Mouse (Mus musculus): ENCODE results near the gene Gabpb2.
A peak's percentile ranks its signal among the peaks of the same experiment; 100 is the strongest.

Gabpb2 gene

DNA sequence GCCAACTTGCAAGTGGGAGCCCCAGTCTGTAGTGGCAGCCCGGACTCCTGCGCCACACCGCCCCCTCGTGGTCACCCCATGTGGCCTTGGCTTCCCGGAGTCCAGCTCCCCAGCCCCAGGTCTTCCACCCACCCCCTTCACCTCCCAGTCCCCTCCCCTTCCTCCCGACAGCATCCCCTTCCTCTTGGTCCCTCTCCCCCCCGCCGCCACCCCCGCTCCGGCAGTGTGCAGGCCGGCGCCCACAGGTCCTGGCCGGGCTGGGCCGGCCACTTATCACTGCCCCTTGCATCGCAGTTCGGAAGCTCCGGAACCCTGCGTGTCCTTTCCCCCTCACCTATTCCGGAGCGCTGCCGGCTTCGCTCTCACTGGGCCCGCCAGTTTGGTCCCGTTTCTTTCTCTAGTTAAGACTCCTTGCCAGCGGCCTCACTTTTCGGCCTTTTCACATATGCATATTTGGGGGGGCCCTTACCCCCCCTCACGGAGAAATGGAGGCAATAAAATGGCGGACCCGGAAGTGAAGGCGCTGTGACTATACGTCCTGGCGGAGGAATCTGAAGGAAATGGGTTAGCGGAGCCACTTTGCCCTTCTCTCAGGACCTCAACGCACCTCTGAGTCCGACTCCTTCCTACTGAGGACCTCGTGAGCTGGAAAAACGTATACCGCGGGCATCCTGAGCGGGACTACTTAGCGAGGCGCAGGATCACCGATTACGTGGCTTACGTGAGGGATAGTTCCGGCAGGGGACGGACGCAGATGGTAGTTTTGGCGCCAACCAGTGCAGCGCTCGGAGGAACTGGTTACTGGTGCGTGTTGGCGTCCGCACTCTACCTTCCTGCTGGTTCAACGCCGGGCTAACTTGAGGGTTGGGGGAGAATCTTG is at the start of gene Gabpb2:
Gene Gabpb2 (minus strand): TSS at position 662 of the 880 bp plus-strand sequence.
- DNase-seq = peak; percentile 93

DNA sequence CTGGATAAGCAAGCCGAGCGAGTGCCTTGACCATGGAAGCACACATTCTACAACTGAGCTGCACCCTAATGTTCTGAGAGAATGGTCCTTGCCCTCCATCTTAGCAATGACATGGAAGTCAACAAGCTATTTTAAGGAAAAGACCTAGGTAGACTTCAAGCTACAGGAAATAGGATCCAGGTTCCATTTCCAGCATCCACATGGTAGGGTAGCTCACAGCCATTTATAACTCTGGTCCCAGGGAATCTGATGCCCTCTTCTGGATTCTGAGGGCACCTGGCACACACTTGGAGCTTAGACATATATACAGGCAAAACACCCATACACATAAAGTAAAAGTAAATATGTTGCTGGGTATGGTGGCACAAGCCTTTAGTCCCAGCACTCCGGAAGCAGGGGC is 48.3 kb upstream of the Gabpb2 start:
- DNase-seq = no peak

DNA sequence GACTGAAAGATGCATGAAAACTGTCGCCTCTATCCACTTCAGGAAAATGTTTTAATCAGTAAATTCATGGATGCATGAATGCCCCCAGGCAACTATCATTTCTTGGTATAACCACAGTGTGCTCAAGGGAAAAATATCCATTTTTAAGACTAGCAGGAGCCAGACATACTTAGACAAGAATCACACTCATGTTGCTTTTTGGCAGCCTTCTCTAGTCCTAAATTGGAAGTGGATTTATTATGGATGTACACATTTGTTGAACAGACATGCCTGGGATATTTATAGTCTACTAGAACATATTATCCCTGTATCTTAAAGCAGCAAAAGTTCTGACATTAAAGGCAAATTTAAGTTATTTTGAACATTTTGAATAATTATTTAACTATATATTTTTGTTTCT is 47.0 kb upstream of the Gabpb2 start:
- no peak for DNase-seq

DNA sequence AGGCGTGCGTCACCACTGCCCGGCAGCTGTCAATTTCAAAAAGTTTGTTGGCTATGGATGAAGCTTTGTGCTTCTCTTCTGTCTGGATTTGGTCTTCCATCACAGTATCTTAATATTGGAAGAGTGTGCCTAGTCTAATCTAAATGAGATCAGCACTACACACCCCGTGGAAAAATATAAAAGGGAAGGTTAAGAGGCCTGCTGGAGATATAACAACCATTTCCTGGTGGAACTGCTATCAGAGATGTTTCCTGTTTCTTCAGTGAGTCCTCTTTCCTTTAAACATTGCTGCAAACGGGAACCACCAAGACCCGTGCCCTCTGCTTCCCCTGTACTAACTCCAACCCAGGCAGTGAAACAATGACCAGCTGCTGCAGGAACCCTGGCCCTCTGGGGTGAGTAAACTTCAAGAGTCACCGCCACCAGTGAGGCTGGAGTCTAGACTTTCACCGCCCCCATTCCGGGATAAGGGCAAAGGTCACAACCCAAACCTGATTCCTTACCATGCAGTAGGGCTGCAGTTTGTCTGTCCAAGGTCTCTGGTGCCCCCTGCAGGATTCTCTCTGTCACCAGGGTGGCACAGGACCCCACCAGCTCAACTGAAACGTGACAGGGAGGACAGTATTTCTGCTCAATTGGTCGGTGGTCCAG is 45.5 kb upstream of the Gabpb2 start:
- peak; percentile 91 for DNase-seq

DNA sequence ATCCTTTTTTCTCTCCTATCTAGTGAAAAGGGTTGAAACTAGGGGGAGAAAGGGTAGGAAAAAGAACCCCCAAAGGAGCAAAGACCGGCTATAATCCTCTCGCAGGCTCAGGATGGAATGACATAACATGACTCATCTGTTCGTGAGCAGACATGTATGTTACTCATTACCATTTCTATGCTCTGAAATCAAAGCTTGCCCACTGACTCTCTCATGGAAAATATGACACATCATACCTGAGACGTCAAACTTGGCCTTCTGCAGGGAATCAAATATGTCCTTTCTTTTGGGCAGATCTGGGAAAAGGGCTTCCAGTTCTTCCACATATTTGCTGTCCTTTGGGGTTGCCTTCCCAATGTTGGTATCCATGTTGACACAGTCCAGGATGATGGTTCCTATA is 44.3 kb upstream of the Gabpb2 start:
- no peak for DNase-seq

DNA sequence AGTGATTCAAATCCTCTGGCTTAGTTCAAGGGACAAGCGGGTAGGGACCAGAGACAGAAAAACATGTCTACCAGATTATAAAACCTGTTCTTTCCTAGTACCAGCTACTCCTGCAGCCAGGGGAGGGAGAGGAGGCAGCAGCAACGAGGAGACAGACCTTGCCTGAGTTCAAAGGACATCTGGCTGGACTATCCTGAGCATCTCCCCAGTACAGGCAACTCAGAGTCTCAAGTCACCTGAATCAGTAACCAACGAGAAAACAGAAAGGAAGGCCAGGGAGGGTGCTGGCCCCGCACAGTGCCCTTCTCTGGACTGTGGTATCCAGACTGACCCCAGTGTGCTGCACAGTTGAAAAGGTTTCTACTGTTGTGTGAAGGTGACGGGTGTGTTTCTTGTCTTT is 39.2 kb upstream of the Gabpb2 start:
- peak; percentile 66 for DNase-seq

DNA sequence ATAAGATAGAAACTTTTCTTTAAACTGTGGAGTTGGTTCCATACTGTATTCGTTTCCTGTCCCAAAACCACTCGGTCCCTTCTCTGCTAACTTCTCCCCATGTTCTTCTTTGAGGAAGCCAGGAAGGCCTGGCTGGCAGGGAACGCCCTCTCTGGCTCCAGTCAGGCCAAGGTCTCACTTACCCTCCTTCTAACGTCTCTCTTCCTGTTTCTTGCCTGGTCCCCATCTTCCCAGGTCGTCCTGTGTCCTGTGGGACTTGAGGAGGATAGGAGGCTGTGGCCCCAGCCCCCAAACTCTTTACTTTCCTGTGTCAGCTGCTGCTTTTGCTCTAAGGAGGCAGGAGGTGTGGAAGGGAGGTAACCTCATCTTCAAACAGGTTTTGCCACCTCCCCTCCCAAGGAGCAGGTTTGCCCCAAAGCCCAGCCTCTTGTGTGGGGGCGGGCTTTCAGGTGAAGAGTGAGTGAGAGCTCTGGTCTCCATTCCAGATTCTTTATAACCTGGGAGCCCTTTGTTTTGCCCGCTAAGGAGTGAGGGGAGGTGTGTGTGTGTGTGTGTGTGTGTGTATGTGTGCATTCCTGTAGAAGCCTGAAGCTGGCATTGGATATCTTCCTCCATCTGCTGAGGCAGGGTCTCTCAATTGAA is 33.2 kb upstream of the Gabpb2 start, which contains the start of gene Bnipl:
Gene Bnipl (minus strand): TSS at position 411 of the 642 bp plus-strand sequence.
- DNase-seq = no peak

DNA sequence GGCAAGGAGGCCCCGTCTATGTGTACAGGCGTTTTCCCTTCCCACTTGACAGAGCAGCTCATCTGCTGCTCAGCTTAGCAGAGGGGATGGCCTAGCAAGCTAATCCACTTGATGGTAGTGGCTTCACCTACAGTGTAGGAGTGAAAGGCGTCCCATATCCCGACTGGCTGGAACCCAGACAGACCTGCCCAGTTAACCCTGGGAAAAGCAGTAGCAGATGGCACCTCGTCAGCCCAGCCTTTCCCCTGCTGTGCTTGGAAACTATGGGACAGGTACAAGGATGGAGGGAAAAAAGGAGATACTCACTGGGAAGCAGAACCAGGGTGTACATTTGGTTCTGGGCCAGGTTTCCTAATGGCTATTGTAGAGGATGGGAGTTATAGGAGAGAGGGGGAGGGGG is 32.6 kb upstream of the Gabpb2 start:
- DNase-seq = no peak

DNA sequence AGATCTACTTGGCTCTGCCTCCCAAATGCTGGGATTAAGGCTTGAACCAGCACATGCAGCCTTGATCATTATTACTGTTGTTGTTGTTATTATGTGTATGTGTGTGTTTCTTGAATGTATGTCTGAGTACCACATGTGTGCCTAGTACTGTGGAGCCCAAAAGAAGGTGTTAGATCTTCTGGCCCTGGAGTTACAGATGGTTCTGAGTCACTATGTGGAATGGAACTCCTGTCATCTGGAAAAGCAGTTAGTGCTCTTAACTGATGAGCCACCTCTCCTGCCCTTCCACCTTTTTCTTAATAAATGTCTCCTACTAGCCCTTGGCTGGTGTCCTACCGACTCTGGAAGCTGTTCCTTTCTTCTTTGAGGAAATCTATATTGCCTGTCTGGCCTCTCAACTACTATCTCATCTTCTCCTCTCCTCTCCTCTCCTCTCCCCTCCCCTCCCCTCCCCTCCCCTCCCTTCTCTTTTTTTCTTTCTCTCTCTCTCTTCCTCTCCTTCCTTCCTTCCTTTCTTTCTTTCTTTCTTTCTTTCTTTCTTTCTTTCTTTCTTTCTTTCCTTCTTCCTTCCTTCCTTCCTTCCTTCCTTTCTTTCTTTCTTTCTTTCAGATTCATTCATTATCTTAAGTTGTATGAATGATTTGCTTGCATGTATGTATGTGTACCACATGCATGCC is 30.1 kb upstream of the Gabpb2 start:
- no peak for DNase-seq

DNA sequence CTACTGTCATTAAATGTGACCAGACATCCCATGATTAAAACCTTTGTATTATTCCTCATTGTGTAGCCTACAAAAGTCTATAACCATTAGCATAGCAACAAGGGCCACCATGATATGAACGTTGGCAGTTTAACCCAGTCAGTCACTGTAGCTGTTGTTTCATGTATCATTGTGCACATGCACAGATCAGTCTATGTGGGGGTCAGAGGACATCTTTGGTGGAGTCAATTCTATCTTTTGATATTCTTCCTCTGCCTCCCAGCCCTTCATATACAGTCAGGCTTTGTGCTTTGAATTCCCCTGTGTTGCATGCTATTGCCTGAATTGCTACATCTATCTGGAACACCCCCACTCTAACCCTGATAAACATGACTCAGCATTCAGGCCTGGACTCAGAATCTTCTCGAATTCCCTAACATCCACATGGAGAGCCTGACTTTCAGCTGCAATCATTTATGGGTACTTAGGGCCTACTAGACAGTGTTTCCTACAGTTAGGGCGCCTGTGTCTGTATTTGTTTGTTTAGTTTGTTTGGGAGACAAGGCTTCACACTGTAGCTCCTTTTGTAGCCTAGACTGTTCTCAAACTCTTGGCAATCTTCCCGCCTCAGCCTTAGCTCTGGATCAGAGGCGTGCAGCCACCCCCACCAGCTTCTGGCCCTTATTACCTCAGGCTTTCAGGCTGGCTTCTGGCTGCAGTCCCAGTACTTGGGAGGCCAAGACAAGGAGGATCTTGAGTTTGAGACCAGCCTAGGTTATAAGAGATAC is 28.9 kb upstream of the Gabpb2 start:
- peak; percentile 50 for DNase-seq

DNA sequence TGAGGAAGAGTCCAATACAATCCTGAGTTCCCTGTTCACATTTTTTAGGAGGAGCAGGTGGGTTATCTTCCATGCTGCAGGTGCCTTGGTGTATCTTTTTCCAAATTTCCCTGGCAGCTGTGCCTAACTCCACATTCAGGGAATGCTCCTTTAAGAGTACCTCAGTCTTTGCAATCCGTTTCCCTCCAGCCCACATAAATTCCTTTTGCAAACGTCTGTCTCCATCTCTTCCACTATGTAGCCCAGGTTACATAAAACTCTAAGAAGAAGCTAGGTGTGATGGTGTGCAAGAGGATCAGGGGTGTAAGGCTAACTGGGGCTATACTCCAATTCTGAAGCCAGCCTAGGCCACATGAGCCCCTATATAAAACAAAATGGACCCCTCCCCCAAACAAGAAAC is 25.4 kb upstream of the Gabpb2 start:
- DNase-seq = no peak

DNA sequence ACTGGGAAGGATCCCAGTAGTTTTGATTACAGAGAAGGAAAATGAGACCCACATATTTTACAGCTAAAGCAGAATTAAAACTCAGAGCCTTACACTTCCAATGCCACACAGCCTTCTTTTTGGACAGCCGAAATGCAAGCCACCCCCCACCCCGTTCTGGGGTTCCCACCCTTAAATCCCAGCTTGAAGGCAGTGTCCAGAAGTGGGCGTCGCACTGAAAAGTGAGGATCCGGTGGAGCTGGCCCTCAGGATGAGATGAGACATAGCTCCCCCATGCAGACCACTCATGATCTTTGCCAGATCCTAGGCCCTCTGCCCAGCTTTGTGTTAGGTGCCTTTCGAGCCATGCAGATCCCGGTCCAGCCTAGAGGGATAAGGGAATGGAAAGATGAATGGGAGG is 23.8 kb upstream of the Gabpb2 start, which contains the start of gene Gm128:
Gene Gm128 (minus strand): TSS at position 101 of the 400 bp plus-strand sequence.
- DNase-seq = no peak

DNA sequence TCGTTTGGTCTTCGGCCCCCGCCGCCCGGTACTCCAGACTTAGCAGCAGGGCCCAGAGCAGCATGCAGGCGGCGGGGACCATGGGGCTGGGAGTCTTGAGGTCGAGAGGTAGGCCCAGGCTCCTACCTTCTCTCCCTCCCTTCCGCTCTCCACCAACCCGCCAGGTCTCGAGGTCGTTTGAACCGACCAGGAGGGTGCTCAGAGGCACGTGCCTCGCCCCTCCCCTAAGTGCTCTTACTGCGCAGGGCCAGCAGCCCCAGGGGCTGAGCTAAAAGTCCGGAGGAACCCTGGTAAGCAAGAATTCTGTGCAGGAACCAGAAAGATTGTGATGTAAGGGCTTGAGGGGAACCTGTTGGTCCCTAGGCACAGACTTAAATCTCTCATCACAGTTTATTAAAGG is 23.2 kb upstream of the Gabpb2 start:
- DNase-seq = no peak

DNA sequence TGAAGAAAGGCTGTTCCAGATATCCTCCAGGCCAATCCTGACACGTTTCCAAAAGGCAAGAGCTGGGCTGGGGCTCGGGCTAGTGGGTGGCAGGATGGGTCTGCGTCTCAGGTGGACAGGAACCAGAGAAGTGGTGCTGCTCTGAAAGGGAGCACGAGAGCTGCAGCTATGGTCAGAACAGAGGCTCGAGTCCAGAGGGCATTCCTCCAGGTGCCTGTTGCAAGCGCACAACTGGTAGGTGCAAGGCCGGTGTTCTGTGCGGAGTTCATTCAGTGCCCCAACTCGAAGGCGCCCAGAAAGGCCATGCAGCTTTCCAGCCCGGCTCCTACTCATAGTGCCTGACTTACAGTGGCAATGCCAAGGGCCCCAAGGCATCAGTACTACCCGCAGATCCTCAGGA is 22.3 kb upstream of the Gabpb2 start:
- peak; percentile 23 for DNase-seq

DNA sequence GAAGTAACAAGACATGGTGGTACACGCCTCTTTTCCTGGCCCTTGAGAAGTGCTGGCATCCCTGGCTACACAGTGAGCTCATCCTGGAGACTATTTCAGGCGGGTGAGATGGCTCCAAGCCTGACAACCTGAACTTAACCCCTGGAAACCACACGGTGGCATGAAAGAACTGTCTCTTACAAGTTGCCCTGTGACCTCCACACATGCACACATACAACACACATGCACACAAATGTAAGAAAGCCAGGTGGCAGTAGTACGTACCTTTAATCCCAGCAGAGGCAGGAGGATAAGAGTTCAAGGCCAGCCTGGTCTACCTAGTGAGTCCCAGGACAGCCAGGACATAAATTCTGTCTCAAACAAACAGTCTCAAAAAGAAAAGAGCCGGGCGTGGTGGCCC is 21.3 kb upstream of the Gabpb2 start:
- no peak for DNase-seq

DNA sequence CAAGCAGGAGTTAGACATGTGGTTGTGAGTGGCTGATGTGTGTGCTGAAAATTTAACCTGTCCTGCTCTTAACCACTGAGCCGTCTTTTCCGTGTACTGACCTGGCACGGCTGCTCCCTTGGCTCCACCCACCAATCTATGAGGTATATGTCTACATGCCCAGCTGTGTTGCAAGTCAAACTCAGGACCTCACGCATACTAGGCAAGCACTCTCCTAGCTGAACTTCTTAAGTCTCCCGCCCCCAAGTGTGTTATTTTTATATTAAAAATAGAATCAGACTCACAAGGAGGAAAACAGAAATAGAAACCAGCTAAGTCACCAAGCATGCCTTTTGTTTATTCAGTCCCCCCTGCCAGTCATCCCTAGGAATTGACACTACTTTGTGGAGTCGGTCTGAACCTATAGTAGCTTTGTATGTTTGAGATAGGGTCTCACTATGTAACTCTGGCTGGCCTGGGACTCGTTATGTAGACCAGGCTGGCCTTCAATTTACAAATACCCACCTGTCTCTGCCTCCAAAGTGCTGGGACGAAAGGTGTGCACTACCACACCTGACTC is 19.9 kb upstream of the Gabpb2 start:
- DNase-seq = no peak

DNA sequence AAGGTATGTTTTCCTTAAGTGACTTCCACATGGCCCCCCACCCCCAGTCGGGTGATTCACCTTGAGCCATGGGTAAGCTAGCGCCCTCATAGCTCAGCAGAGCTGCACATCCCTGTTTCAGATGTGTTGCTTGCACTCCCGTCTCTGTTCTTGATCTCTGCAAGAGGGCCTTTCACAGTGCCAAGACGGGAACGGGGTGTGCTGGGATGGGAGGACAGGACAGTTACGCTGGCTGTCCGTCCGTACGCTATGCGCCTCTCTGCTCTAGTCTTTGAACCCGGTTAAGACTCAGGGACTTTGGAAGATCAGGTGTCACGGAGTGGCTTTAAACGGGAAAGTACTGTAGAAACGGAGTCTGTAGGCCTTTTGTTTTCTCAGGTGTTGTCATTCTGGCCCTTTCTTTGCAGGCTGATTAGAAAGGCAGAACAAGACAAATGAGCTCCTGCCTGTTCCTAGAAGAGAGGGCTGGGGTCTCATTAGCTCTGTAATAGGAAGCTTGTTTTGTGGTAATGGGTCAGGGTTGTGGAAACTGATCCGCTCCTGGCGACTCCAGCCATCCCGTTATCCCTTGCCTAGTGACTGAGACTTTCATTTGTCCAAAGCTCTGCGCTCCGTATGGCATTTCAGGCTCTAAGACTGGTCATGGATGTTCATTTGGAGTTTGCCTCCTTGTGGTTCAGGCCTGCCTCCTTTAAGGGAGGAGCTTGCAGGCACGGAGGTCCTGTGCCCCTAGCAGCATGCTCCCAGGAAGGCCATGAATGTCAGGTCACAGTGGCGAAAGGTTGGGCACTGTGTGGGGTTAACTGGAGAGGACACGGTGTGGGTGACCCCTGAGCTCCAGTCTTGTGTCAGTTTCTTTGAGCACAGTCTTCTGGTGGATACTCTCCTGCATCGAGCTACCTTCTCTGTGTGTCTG is 17.9 kb upstream of the Gabpb2 start:
- DNase-seq = no peak

DNA sequence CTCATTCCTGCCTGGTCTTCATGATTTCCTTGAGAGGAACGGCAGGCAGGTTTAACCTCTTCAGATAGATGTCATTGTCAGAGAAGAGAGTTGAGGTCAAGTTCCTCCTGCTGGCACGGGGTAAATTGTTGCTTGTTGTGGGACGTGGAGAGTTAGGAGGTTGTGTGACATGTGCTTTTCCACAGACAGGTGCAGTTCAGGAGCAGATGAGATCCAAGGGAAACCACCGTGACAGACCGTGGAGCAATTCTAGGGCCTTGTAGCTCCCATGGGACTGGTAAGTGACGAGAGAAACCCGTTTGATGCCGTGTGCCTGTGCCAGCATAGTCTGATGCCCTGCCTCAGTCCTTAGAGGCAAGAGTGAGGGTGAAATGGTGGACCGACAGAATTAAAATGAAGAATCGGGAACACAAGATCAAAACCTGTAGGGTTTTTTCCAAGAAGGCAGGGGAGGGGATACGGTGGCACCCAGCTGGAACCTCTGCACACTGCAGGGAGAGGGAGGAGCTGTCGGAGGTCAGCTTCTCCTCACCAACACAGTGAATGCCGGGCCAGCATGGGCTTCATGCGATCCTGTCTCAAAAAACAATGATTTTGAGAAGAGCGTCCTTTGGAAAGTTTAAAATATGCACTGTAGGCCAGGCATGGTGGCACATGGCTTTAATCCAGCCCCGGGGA is 15.7 kb upstream of the Gabpb2 start:
- peak; percentile 29 for DNase-seq

DNA sequence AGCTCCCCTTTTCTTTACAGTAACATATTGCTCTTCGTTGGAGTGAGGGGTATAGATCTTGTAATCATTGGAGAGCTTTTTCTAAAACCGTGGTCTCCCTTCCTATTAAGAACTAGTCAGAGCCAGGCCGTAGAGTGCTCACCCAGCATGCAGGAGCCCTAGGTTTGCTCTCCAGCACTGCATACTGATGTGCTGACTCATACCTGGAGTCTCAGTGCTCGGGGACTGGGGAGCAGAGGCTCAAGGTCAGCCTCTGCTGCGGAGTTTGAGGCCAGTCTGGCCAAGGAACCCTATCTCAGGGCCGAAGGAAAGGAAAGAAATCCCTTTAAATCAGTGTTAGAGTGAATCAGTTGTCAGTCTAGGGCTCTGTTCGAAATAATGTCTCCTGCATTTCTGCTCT is 15.1 kb upstream of the Gabpb2 start:
- peak; percentile 78 for DNase-seq

Measured in kidney, adult 11 months (tissue).